Mouse (Mus musculus) left cerebral cortex, adult 11 months (tissue): Measurements from ENCODE around the gene Prpf3.
"Not testable (repeated sequence)": the region's sequence is repeated elsewhere in the genome, so short reads cannot be mapped to it uniquely, and the experiment has no call there.

ENCODE experiments used
- DNase-seq: peaks from one replicate; pipeline ENCODE4 v3.0.0; 2022; ENCODE audit warnings: low spot score

Prpf3 gene

DNA sequence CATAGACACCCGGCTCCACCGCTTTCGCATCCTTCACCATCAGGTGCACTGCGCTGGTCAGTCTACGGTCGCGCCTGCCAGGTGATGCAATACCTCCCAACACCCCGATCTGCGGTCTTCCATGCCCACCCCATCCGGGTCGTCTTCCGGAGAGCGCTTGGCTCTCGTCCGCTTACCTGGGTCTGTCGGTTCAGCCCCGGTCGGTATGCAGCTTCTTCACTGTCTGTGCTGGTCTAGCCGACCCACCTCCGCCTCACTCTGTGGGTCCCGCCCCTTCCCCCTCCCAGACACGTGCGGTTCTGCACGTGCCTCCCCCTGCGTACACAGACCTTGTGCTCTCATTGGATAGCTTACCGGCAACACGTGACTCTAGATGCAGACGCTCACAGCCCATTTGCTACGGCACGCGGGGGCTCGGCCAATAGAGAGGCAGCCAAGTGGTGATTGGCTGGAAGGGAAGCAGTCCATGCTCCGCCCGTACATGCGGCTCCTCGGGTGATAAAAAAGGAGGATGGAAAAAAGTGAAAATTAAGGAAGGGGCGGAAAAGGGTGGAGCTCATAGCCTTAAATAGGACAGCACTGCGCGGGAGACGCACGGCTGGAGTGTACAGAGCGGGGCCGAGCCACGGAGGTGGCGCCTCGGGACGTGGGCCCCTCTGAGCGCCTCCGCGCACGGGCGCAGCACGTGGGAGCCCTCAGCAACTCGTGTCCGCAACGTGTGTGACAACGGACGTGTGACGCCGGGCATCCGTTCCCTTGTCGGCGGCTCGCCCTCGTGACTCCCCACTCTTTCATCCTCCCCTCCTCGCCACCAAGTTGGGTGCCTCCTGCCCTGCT is 26.5 kb upstream of the Prpf3 start, which contains the start of gene Ciart:
TSS of gene Ciart (minus strand) at position 273 of the 837 bp plus-strand sequence.
- DNase-seq, result peak; percentile 98

DNA sequence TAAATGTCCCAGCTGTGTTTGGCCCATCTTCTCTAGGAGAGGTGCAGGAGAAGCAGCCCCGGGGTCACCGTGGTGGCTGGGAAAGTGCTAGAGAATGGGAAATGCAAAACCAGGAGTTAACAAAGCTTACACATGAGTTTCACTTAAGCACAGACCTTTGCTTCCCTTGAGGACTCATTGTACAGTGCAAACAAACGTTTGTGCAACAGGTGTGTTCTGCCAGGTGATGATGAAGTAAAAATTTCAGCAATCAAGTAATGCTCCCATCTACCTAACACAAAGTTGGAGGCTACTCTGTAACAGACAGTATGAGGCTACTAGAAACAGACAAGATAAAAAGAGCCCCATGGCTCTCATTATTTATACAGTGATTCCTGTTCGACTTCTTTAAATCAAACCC is 23.4 kb upstream of the Prpf3 start:
- DNase-seq, result no peak

DNA sequence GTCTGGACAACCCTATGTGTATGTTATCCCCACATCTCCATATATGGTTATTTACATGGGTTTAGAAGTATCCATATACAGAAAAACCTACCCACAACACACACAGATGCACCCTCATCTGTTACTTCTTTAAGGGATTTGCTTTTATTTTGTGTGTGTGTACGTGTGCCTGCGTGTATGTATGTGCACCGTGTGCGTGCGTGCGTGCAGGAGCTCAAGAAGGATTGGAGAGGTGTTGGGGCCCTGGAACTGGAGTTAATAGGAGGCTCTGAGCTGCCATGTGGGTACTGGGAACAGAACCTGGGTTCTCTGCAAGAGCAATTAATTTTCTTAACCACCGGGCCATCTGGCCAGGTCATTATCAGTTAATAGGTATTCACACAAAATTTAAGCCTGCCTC is 16.4 kb upstream of the Prpf3 start:
- no peak for DNase-seq

DNA sequence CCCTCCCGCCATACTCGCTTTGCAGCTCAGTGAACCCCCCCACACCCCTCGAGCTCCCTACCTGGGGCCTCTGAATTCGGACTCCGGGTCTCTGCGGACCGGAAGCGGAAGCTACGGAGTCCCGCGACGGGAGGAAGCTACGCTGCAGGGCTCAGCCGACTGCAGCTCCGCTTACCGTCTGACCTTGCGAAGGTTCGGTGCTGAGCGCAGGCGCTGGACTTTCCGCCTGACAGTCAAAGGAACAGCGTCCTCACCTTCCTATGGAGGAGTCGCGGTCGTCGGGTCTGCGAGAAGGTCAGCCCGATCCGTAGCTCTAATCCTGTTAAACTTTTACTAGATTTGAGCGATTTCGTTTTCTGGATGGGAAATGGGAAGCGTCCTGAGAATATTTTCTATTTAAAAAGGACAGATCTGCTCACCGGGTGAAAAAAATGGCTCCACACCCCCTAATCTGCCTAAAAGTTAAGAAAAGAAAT is 15.7 kb upstream of the Prpf3 start, which contains the start of gene Mrps21:
TSS of gene Mrps21 (minus strand) at position 128 of the 476 bp plus-strand sequence.
- peak; percentile 69 for DNase-seq

DNA sequence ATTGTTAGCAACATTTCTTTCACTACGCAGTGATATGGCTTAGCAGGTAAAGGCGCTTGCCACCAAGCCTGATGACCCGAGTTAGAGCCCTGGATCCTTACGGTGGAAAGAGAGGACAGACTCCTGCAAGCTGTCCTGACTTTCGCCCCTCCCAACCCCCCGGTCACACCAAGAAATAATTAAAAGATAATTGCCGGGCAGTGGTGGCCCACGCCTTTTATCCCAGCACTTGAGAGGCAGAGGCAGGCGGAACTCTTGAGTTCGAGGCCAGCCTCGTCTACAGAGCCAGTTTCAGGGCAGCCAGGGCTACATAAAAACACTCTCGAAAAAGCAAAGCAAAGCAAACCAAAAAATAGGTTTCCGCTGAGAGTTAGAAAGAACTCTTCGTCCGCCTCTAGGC is 15.3 kb upstream of the Prpf3 start:
- no peak for DNase-seq

DNA sequence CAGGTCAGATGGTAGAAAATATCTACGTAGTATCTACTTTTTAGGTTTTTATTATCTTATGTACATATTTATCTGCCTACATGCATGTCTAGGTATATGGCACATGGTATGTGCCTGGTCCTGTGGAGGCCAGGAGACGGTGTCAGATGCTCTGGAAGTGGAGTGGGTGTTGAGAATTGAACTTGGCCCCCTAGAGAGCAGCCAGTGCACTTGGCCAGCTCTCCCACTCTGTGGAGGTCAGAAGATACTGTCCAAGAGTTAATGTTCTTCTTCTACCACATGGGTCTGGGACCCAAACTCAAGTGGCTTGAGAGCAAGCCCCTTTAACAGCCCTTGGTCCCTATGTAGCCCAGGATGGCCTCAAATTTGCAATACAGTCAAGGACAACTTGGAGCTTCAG is 11.7 kb upstream of the Prpf3 start:
- DNase-seq, result no peak

DNA sequence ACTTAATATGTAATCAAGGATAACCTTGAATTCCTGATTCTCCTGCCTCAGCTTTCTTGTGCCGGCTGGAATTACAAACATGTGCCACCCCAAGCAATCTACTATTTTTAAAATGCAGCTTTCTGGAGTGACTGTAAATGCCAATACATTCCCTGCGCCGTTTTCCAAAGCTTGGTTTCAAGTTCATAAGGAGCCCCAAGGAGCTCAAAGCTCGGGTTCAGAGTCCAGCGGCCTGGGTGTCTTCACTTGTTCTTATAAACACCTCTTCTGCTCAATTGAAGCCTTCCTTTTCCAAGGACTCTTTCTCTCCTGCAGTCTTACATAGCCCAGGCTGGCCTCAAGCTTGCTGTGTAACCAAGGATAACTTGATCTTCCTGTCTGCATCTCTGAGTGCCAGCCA is 10.4 kb upstream of the Prpf3 start:
- DNase-seq, result no peak

DNA sequence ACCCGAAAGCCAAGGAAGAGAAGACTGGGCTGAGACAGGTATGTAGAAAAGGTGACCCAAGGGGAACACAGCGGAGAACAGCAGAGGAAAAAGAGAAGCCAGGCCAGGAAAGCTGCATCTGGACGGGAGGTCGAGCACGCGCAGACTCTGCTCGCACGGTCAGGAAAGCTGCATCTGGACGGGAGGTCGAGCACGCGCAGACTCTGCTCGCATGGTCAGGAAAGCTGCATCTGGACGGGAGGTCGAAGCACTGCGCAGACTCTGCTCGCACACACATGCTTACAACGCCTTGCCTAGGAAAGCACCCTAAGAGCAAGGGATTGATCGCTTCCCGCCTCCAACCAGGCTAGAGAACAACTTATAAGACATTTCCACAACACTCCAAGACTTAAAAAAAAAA is 9.9 kb upstream of the Prpf3 start:
- no peak for DNase-seq

DNA sequence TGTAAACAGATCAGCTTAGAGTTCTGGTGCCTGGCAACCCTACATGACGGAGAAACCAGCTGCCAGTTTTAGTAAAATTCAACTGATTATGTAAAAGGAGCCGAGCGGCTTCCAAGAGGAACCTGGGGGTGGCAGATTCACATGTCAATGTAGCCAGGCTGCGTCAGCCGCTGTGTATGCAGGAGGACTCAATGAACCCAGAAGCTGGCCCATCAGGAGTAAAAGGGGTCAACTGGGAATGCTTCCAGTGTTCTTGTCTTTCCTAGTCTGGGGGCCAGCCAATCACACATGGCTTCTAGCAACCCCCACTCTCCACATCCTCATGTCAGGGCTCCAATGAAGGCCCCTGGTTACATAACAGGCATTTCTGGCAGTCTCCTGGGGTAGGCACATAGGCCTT is 9.4 kb upstream of the Prpf3 start:
- DNase-seq, result peak; percentile 80

DNA sequence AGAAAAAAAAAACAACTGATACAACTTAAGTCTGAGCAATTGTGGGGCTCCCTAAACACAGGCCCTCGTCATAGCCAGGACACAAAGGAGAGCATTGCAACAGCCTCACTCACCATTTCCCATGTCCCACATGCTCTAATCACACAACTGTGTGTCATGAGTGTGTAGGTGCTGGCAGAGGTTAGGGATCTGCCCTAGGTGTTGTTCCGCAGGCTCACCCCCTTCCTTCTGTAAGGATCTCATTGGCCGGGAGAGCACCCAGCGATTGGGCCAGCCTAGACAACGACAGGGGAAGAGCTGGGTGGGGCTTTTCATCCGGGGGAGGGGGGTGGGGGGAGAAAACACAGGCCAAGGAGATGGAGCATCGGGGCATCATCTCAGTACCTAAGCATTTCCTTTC is 7.9 kb upstream of the Prpf3 start:
- no peak for DNase-seq

DNA sequence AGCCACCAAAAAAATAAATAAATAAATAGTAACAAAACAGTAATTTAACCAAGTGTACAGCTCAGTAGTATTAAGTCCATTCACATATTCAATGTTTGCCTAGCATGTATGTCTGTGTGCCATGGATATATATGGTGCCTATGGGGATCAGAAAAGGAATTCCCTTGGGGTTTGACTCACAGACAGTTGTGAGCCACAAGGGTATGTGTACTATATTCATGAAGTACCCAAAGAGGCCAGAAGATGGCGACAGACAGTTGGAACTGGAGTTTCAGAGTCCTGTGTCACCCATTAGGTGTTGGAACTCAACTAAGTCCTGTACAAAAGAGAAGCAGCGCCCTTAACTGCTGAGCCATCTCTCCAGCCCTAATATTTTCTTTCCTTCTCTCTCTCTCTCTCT is 6.1 kb upstream of the Prpf3 start:
- DNase-seq, result peak; percentile 58

DNA sequence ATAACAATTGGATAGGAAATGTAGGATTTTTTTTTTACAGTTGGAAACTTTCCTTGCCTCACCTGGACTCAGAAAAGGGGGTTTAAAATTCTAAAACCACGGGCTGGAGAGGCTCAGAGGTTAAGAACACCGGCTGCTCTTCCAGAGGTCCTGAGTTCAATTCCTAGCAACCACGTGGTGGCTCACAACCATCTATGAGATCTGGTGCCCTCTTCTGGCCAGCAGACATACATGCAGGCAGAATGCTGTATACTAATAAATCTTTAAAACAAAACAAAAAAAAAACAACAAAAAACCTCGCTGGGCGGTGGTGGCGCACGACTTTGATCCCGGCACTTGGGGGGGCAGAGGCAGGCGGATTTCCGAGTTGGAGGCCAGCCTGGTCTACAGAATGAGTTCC is 5.5 kb upstream of the Prpf3 start:
- no peak for DNase-seq

DNA sequence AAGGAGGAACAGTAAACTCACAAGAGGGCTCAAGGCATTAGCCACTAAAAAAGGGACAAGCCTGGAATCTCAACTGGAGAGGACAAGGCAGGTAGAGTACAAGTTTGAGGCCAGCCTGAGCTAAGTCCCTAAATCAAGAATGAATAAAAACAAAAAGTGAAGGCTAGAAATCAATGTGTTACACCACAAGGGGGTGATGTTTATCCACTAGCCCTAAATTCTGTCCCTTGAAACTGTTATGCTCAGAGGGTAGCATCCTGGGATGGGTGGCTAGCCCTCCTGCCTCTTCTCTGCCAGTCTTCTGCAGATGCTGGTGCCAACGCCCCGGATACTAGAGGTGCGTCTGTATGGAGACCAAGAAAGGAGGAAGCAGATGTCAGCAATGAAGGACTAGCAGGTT is 4.6 kb upstream of the Prpf3 start:
- DNase-seq, result no peak

DNA sequence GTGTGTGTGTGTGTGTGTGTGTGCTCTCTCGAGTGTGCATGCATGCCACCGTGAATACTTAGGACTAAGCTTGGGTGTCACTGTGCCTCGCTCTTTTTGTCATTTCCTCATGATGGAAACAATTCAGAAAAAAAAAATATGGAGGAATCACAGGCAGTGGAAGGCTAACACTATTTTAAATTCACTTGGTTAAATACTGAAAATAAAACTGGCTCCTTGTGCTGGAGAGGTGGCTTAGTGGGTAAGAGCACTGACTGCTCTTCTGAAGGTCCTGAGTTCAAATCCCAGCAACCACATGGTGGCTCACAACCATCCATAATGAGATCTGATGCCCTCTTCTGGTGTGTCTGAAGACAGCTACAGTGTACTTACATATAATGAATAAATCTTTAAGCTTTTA is 2.6 kb upstream of the Prpf3 start:
- not testable (repeated sequence) for DNase-seq

DNA sequence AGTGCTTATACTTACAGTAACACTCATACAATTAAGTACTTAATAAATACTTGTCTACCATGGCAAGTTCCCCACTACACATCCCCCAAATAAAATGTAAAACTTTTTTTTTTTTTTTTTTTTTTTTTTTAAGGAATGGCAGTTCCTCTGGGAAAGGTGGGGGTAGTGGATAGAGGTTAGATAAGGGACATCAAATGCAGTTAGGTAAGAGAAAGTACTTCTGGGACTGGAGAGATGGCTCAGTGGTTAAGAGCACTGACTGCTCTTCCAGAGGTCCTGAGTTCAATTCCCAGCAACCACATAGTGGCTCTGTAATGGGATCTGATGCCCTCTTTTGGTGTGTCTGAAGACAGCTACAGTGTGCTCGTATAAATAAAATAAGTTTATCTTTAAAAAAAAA is 1.4 kb upstream of the Prpf3 start:
- DNase-seq, result not testable (repeated sequence)

DNA sequence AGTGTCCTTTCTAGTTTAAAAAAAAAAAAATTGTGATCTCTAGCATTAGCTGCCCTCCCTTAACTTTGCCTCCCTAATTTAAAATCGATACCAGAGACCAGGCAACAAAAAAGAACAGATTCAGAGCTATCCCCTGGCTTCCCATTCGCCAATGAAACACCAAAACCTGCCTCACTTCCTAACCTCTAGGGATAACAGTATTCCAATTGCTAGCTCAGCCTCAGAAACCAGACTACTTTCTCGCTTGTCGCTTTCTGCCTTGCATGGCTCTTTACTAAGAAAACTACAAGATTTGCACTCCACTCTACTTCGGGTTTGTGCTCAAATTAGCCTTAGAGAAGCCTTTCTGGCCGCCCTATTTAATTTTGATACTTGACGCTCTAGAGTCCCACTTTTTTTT is 430 bp upstream of the Prpf3 start:
- no peak for DNase-seq

DNA sequence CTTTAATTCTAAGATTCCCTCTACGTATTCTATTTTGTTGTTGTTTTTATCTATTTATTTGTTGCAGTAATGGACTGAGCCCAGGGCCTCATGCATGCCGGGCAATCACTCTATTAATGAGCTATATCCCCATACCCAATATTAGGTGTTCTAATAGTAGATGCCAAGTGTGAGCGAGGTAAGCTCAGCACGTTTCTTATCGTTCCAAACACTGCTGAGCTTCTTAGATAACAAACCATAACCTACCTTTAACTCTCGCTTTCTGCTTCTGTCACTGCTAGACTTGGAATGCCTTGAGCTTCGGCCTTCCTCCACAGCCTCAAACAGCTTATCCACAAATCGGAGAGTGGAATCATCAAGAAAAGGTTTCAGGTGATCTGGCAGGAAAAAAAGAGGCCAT is 4.4 kb downstream of the Prpf3 start:
- DNase-seq, result no peak

DNA sequence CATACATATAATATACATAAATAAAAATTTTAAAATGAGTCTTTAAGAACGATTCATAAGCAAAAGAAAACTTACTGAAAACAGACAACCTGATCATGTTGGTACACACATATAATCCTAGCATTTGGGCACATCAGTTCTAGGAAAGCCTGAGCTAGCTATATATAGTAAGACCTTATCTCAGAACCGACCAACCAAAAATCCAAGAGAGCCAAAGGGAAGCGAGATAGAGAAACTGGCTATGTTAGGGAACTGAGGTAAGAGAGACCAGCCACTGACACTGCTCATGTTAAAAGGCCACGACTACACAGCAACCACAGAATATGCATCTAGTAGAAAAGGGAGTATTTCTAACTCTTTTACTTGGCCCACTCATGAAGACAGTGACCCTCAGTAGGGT is 5.1 kb downstream of the Prpf3 start:
- DNase-seq, result no peak

DNA sequence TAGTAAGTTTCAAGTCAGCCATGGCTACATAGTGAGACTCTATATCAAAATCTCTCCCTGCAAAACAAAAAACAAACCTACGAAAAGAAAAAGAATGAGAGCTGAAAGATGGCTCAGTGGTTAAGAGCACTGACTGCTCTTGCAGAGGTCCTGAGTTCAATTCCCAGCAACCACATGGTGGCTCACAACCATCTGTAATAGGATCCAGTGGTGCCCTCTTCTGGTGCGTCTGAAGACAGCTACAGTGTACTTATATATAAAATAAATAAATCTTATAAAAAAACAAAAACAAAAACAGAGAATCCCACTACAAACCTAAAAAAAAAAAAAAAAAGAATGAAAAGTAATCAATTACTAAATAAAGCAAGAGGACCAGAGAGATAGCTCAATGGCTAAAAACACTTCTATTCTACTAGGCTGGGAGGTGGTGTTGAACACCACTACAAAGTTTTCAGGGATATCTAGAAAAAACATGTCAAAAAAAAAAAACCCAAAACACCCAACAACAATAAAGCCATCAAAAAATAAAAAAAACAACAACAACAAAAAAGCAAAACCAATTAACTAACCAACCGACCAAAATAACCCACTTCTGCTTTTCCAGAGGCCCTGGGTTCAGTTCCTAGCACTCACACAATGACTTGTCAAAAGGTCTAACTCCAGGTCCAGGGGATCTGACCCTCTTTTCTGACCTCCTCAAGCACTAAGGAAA is 13.0 kb downstream of the Prpf3 start:
- DNase-seq, result no peak

DNA sequence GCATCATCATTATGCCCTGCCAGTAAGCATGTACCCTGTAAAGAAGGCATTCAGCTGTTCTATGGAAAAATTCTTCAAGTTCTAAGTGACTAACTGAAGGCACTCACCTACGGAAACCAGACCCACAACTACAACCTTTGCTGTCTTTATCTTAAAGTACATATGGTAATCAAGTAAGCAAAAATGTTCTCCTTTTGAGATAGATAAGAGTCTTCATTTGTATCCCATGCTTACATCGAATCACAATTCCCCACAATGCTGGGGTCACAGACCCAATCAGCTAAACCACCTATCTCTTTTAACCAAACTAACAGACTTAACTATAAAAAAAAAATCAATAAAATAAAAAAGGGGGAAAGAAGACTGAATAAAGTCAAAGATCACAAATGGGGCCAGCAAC is 16.4 kb downstream of the Prpf3 start:
- no peak for DNase-seq

DNA sequence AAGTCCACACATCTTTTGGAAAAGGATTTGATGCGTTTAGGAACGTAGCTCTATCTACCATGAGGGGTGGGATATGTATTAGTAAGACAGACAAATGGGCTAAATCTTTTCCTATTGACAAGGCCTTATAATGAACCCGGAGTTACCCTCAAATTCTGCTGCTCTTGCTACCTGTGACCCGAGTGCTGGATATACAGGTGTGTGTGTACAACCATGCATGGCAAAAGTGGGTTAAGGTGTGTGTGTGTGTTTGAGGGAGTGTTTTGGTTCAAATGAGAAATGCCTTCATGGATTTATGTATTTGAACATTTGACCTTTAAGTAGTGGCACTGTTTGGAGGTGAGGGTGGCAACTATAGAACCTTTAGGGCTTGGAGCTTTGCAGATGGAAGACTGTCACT is 26.6 kb downstream of the Prpf3 start:
- DNase-seq, result no peak

DNA sequence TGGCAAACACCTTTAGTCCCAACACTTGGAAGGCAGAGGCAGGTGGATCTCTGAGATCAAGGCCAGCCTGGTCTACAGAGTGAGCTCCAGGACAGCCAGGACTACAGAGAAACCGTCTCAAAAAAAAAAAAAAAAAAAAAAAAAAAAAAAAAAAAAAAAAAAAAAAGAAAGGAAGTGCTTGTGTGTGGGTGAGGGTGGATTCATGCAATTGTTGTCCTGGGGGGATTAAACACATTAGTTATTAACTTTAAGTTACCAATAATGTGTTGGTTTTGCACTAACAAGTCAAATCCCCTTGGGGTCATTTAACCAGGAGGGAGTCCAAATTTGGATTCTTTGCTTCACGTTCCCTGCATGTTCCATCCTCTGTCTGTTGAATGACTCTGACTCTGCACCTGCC is 29.4 kb downstream of the Prpf3 start:
- DNase-seq, result no peak
